Mouse (Mus musculus) intestine, embryonic 15.5 days (tissue): ENCODE data around the gene Zer1. TPM values are rescaled to one million over a fixed set of nuclear protein-coding genes. Genes with fewer than 3 reads are reported as not detected.

Experiments
- ATAC-seq: fragments of 200-750 bp; cut with Nextera tagmentation; 2 replicates; pipeline ENCODE4 v1.8.0; 2017; ENCODE audit warnings: moderate TSS enrichment, moderate library complexity
- H3K27ac ChIP-seq: fragments of 300-500 bp; sonication (generic); 2 replicates; pipeline ENCODE4 v1.5.1; 2015; ENCODE audit warnings: mild to moderate bottlenecking, inconsistent platforms
- H3K27me3 ChIP-seq: fragments of 300-500 bp; sonication (generic); replicated peaks from 2 replicates; pipeline ENCODE4 v1.6.1; 2015; ENCODE audit warnings: inconsistent platforms
- H3K36me3 ChIP-seq: fragments of 300-500 bp; sonication (generic); 2 replicates; pipeline ENCODE4 v1.6.1; 2015; ENCODE audit warnings: inconsistent platforms
- H3K4me1 ChIP-seq: fragments of 300-500 bp; sonication (generic); replicated peaks from 2 replicates; pipeline ENCODE4 v1.6.1; 2015; ENCODE audit warnings: inconsistent platforms
- H3K4me2 ChIP-seq: fragments of 300-500 bp; sonication (generic); replicated peaks from 2 replicates; pipeline ENCODE4 v1.6.1; 2015; ENCODE audit warnings: mild to moderate bottlenecking, inconsistent platforms
- H3K4me3 ChIP-seq: fragments of 300-500 bp; sonication (generic); replicated peaks from 2 replicates; pipeline ENCODE4 v1.5.1; 2015; ENCODE audit warnings: inconsistent platforms
- H3K9ac ChIP-seq: fragments of 300-500 bp; sonication (generic); 2 replicates; pipeline ENCODE4 v1.6.1; 2015; ENCODE audit warnings: inconsistent platforms
- H3K9me3 ChIP-seq: fragments of 300-500 bp; sonication (generic); 2 replicates; pipeline ENCODE4 v1.6.1; 2016; ENCODE audit warnings: inconsistent platforms
- WGBS: fragments of 180-500 bp; shearing (Covaris S2); methylation state at CpG from one replicate; pipeline ENCODE4 v1.1.7; 2015; 5-methylcytosine and 5-hydroxymethylcytosine counted together
- polyA plus RNA-seq: library from polyadenylated mRNA; unstranded; fragments of >200 nt; fragmentation: Nextera tagmentation; extraction: Ambion mirVana; gene quantifications from 2 replicates; pipeline ENCODE4 v1.2.1, GENCODE M21; 2015

Zer1 gene
- polyA plus RNA-seq, 1 experiment from 2014 or later: 5.0 TPM

- H3K27me3 ChIP-seq: no peaks in the 10 kb centered on the region
- H3K9me3 ChIP-seq: no peaks in the 10 kb centered on the region
- no peak overlapping the region for H3K9ac ChIP-seq
- no peak overlapping the region for H3K27ac ChIP-seq
- H3K4me3 ChIP-seq: no peak overlapping the region
- no peak for ATAC-seq
- no peaks in the 10 kb centered on the region for H3K36me3 ChIP-seq
- peaks cover 13% of the 10 kb centered on the region for H3K4me1 ChIP-seq
- no peak overlapping the region for H3K4me2 ChIP-seq
- WGBS: 89% methylated on average over 4 of the region's 4 CpGs
These were observed 4.1 kb downstream of the Zer1 start for GRCm38 (mm10) chr2:30120269-30120668.

GRCm38 (mm10) chr2:30119641-30120051, 4.7 kb downstream of the Zer1 start:
- no peak for ATAC-seq

GRCm38 (mm10) chr2:30112564-30112963, 11.8 kb downstream of the Zer1 start:
- H3K27me3 ChIP-seq: no peaks in the 10 kb centered on the region
- H3K9me3 ChIP-seq: no peaks in the 10 kb centered on the region
- H3K9ac ChIP-seq: no peak overlapping the region
- no peak for ATAC-seq
- H3K27ac ChIP-seq: no peak overlapping the region
- H3K4me2 ChIP-seq: no peak overlapping the region
- no peaks in the 10 kb centered on the region for H3K4me1 ChIP-seq
- peaks cover 33% of the 10 kb centered on the region for H3K36me3 ChIP-seq
- no peak overlapping the region for H3K4me3 ChIP-seq
- 88% methylated on average over 5 of the region's 5 CpGs for WGBS

More at GRCm38 (mm10) chr2:30119641-30120051, 4.7 kb downstream of the Zer1 start:
- no peak overlapping the region for H3K4me3 ChIP-seq
- no peak overlapping the region for H3K4me2 ChIP-seq
- no peaks in the 10 kb centered on the region for H3K36me3 ChIP-seq
- H3K9ac ChIP-seq: no peak overlapping the region
- H3K4me1 ChIP-seq: peaks cover 8% of the 10 kb centered on the region
- no peaks in the 10 kb centered on the region for H3K27me3 ChIP-seq
- H3K27ac ChIP-seq: no peak overlapping the region
- WGBS: 54% methylated on average over 6 of the region's 6 CpGs
- no peaks in the 10 kb centered on the region for H3K9me3 ChIP-seq

- Histone ChIP-seq H3K4me2 (no peak overlapping the region), H3K9me3 (no peaks in the 10 kb centered on the region), H3K4me3 (no peak overlapping the region), H3K9ac (no peak overlapping the region), H3K27me3 (no peaks in the 10 kb centered on the region), H3K36me3 (peaks cover 40% of the 10 kb centered on the region), H3K27ac (no peak overlapping the region), H3K4me1 (no peaks in the 10 kb centered on the region)
- ATAC-seq: no peak
- 93% methylated on average over 2 of the region's 2 CpGs for WGBS
These were observed 12.9 kb downstream of the Zer1 start for GRCm38 (mm10) chr2:30111500-30111899.

GRCm38 (mm10) chr2:30108260-30108659, 16.1 kb downstream of the Zer1 start:
- Histone ChIP-seq H3K27me3 (no peaks in the 10 kb centered on the region), H3K27ac (no peak overlapping the region), H3K4me1 (no peaks in the 10 kb centered on the region), H3K4me2 (no peak overlapping the region), H3K9me3 (no peaks in the 10 kb centered on the region), H3K4me3 (no peak overlapping the region), H3K9ac (no peak overlapping the region), H3K36me3 (peaks cover 44% of the 10 kb centered on the region)
- peak; percentile 59 for ATAC-seq
- 88% methylated on average over 4 of the region's 4 CpGs for WGBS

- 92% methylated on average over 5 of the region's 5 CpGs for WGBS
- H3K9me3 ChIP-seq: no peaks in the 10 kb centered on the region
- H3K9ac ChIP-seq: no peak overlapping the region
- no peak overlapping the region for H3K4me3 ChIP-seq
- no peak overlapping the region for H3K4me2 ChIP-seq
- H3K27me3 ChIP-seq: no peaks in the 10 kb centered on the region
- ATAC-seq: no peak
- H3K27ac ChIP-seq: no peak overlapping the region
- H3K36me3 ChIP-seq: peaks cover 38% of the 10 kb centered on the region
- no peaks in the 10 kb centered on the region for H3K4me1 ChIP-seq
These were observed 16.7 kb downstream of the Zer1 start for GRCm38 (mm10) chr2:30107646-30108045.

GRCm38 (mm10) chr2:30106364-30106763, 18.0 kb downstream of the Zer1 start:
- H3K4me3 ChIP-seq: no peak overlapping the region
- no peak for ATAC-seq
- no peaks in the 10 kb centered on the region for H3K27me3 ChIP-seq
- H3K9me3 ChIP-seq: no peaks in the 10 kb centered on the region
- H3K36me3 ChIP-seq: peaks cover 33% of the 10 kb centered on the region
- H3K4me1 ChIP-seq: no peaks in the 10 kb centered on the region
- no peak overlapping the region for H3K27ac ChIP-seq
- no peak overlapping the region for H3K4me2 ChIP-seq
- H3K9ac ChIP-seq: no peak overlapping the region

- Histone ChIP-seq H3K9me3 (no peaks in the 10 kb centered on the region), H3K27me3 (no peaks in the 10 kb centered on the region), H3K4me1 (no peaks in the 10 kb centered on the region; the same call in 1 of the 2 replicates), H3K9ac (no peak overlapping the region), H3K36me3 (0 out of 2 replicates have a peak, but pooled peaks cover 8% of the 10 kb centered on the region), H3K27ac (no peak overlapping the region), H3K4me3 (no peak overlapping the region), H3K4me2 (no peak overlapping the region)
- 66% methylated on average over 4 of the region's 4 CpGs for WGBS
- ATAC-seq: no peak
These were observed 24.2 kb downstream of the Zer1 start for GRCm38 (mm10) chr2:30100214-30100613.

- WGBS: 83% methylated on average over 2 of the region's 2 CpGs
- Histone ChIP-seq H3K4me3 (no peak overlapping the region), H3K9me3 (no peaks in the 10 kb centered on the region), H3K4me1 (peaks cover 9% of the 10 kb centered on the region; the same call in 1 of the 2 replicates), H3K27me3 (no peaks in the 10 kb centered on the region), H3K9ac (no peak overlapping the region), H3K27ac (no peak overlapping the region), H3K4me2 (no peak overlapping the region), H3K36me3 (0 out of 2 replicates have a peak, but pooled peaks cover 12% of the 10 kb centered on the region)
- no peak for ATAC-seq
These were observed 28.4 kb downstream of the Zer1 start for GRCm38 (mm10) chr2:30095882-30096527.

GRCm38 (mm10) chr2:30094208-30094588, 30.2 kb downstream of the Zer1 start:
- peak overlapping the region; percentile 70 for H3K9ac ChIP-seq
- 0 out of 2 replicates have a peak, but pooled peaks cover 9% of the 10 kb centered on the region for H3K36me3 ChIP-seq
- peak; percentile 6; the same call in 1 of the 2 replicates for ATAC-seq
- WGBS: 3% methylated on average over 13 of the region's 13 CpGs
- peaks cover 9% of the 10 kb centered on the region; the same call in 1 of the 2 replicates for H3K4me1 ChIP-seq
- peak overlapping the region; percentile 71 for H3K4me3 ChIP-seq
- H3K9me3 ChIP-seq: no peaks in the 10 kb centered on the region
- H3K4me2 ChIP-seq: peak overlapping the region; percentile 83
- peak overlapping the region; percentile 83 for H3K27ac ChIP-seq
- no peaks in the 10 kb centered on the region for H3K27me3 ChIP-seq

- H3K4me2 ChIP-seq: peak within 1 kb of the TSS; percentile 83
- no peaks in the 10 kb centered on the region for H3K9me3 ChIP-seq
- H3K36me3 ChIP-seq: 0 out of 2 replicates have a peak, but pooled peaks cover 9% of the 10 kb centered on the region
- peak within 1 kb of the TSS; percentile 83 for H3K27ac ChIP-seq
- under 1% methylated on average over 51 of the region's 51 CpGs for WGBS
- H3K4me1 ChIP-seq: peaks cover 9% of the 10 kb centered on the region; the same call in 1 of the 2 replicates
- H3K9ac ChIP-seq: peak within 1 kb of the TSS; percentile 70
- peak within 1 kb of the TSS; percentile 71 for H3K4me3 ChIP-seq
- no peaks in the 10 kb centered on the region for H3K27me3 ChIP-seq
- ATAC-seq: peak; percentile 98
These were observed 30.7 kb downstream of the Zer1 start, which contains the start of gene Zdhhc12 for GRCm38 (mm10) chr2:30093471-30094207. Gene Zdhhc12 (minus strand): TSS chr2:30093648.

- Histone ChIP-seq H3K9ac (peak overlapping the region; percentile 70), H3K4me2 (peak overlapping the region; percentile 83), H3K4me3 (peak overlapping the region; percentile 71), H3K27ac (peak overlapping the region; percentile 83; the same call in 1 of the 2 replicates), H3K4me1 (peaks cover 14% of the 10 kb centered on the region; the same call in 1 of the 2 replicates), H3K27me3 (no peaks in the 10 kb centered on the region), H3K9me3 (no peaks in the 10 kb centered on the region), H3K36me3 (0 out of 2 replicates have a peak, but pooled peaks cover 9% of the 10 kb centered on the region)
- 46% methylated on average over 6 of the region's 6 CpGs for WGBS
- ATAC-seq: no peak
These were observed 32.0 kb downstream of the Zer1 start for GRCm38 (mm10) chr2:30092280-30092918.
